Mouse (Mus musculus) granulocyte monocyte progenitor cell, adult 5-6 weeks (primary cell): Measurements from ENCODE around the gene Ntrk2. TPM values are rescaled to one million over a fixed set of nuclear protein-coding genes. Genes with fewer than 3 reads are reported as not detected.

ENCODE experiments used
- ATAC-seq: replicated peaks from 2 replicates; pipeline ENCODE4 v1.8.0; 2016; ENCODE audit warnings: mild to moderate bottlenecking, moderate TSS enrichment, inconsistent platforms; ENCODE audit not compliant: poor library complexity, severe bottlenecking
- total RNA-seq, 2 experiments: library from RNA; stranded (forward) in 1 of 2; stranded (reverse) in 1 of 2; fragments of 200-712, 200-1000 nt in 1 of 2; fragments of >200 nt in 1 of 2; fragmentation: Nextera tagmentation in 1 of 2; gene quantifications; 2 replicates each; pipeline ENCODE4 v1.2.3; 2014 to 2017

Gene Ntrk2
- total RNA-seq, 2 experiments from 2014 or later, result not detected

DNA sequence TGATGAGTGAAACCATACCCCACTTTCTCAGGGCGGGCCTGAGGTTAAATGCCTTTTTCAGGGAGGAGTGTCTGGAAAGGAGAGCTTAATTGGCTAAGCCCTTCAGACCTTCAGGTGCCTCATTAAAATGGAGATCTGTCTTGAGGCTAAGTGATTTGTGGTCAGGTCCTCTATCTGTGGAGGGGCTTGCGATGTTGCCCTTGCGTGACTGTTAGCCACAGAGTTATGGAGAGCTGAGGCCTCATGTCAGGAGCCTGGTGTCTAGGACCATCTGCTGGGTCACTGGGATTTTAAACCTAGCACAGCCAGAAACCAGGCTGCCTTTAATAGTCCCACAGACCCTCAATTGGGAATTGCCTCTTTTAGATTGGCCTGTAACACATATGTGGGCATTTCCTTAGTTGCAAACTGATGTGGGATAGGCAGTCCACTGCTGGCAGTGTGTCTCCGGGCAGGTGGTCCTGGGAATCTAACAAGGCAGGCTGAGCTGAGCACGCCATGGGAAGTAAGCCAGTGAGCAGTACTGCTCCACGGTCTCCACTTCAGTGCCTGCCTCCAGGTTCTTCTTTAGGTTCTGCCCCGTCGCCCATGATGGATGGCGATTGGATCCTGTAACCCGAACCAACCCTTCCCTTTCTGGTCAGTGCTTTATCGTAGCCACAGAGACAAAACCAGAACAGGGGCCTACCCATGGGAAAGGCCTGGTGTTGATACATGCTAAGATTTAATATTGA, 152.0 kb downstream of the Ntrk2 start:
- ATAC-seq, result no peak

DNA sequence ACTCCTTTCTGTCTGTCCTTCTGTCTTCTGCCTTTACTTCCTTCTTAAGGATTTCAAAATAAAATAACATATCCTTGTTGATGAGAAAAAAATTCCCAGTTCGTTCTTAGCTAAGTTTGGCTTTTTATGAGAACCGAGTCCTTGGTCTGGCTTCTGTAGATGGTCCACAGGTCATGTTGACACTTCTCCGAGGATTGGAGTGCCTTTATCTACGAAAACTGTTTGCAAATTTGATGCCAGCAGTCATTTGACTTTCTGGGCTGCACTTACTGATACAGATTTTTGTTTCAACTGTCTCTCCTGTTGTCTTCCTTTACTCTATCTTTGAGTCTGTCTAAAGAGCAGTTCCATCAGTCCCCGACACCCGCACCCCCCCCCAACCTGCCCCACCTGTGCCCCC, 154.0 kb downstream of the Ntrk2 start:
- no peak for ATAC-seq

DNA sequence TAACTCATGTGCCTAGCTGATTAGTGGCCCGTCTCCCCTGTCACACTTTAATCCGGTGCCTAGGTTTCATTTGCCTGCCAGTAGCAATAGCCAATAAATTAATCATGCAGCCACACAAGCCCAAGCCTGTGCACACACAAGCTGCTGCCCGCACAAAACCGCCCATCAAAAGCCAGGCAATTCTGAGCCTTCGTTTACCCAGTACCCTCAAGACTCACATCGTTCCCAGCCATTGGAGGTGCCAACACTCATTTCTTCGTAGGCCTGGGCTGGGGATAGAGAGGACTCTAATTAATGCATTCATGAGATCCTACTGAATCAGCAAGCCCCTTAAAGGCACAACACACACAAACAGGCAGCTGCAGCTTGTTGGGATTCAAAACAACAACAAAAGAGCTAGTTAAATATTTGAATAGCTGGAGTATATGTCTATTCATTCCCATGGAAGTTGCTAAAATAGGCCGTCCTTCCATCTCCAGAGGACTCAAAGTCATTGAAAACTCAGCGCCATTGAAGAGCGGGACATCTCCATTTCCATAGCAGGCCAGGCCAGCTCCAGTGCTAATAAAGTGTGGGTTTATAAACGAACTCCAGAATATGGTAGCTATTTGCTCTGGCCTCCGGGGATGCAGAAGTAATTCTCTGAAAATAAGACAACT, 158.5 kb downstream of the Ntrk2 start:
- no peak for ATAC-seq

DNA sequence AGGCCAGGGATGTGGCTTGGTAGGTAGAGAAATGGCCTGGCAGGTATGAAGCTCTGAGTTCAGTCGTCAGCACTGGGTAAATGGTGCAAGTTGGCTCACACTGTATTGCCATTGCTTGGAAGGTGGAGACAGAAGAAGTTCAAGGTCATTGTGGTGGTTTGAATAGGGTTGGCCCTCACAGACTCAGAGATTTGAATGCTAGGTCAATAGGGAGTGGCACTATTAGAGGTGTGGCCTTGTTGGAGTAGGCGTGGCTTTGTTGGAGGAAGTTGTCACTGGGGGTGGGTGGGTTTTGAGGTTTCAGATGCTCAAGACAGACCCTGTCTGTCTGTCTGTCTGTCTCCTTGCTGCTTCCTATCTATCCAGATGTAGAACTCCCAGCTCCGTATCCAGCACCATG, 159.5 kb downstream of the Ntrk2 start:
- no peak for ATAC-seq

DNA sequence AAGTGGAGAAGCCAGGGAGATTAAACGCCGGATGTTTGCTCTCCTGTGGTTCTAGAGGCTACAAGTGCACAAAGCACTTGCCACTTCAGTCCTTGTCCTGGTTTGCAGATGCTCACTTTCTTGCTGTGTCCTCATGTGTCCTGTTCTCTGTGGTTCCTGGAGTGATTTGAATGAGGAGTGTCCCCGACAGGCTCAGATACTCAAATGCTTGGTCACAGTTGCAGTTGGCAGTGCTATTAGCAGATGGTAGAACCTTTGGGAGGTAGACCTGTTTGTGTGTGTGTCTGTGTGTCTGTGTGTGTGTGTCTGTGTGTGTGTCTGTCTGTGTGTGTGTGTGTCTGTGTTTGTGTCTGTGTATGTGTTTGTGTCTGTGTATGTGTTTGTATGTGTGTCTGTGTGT, 160.1 kb downstream of the Ntrk2 start:
- ATAC-seq, result no peak

DNA sequence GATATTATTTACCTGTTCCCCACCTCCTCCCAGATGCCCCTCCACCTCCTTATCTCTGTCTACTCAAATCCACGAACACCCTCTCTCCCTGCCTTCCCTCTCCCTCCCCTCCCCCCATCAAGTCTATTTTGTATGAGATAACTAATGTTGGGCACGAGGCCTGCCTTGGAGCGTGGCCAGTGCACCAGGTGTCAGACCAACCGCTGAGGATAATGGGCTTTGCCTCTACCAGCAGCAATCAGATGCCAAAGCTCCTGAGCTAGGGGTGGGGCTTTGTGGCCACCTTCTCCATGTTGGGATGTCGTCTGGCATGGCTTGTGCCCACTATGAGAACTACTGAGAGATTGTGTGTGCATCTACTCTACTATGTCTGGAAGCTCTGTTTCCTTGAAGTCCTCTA, 161.8 kb downstream of the Ntrk2 start:
- ATAC-seq, result no peak

DNA sequence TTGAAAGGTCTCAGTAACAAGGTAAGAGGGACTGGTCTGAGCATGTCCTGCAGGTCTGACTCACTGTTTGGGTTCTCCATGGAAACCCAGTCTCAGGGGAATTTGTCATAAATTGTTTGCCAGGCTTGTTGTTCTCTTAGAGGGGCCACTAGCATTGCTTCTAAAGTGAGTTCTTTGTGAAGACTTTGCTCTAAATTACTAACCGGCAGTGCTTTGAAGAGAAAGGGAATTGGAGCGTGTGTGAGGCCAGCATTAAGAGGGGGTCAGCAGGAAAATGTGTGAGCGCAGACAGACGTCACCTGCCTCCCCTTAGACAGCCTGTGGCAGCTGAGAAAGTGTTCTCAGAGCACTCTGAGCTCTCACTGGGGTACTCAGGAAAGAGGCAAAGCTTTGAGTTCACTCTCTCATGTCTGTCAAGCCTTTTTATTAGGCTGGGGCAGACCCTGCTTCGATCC, 165.1 kb downstream of the Ntrk2 start:
- no peak for ATAC-seq

DNA sequence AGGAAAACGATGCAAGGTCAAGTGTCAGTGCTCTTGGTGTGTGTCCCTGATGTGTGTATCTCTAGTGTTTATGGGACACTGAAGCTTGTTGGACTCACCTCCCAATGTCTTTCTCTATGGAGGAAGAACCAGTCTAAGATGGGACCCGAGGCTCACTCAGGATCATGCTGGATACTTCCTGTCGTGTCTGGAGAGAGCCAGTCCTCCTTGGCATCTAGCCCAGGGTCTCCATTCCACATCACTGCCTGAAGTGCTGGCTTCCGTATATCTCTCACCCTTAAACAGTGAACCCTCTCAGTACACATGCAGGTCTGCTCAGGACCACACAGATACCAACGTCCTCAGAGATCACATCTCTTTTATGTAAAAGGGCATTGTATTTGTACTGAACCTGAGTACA, 166.1 kb downstream of the Ntrk2 start:
- no peak for ATAC-seq

DNA sequence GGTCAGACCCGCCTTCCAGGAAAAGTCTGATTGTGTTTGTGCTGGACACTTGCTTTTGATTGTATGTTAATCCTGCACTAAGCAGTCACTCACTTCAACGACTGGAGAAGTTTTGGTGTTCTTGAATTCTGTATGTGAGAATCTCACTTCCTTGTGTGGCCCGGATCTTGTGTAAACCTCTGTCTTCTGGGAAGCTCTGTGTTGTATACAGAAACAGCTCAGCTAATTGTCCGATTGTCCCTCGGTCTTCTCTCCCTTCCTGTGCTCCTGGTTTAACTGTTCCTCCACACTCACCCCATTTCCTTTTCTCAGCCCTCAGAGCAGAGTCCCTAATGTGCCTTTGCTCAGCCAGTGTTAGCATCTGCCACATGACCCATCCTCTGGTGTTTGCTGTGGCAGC, 190.1 kb downstream of the Ntrk2 start:
- ATAC-seq, result peak; percentile 13; the same call in 1 of the 2 replicates

DNA sequence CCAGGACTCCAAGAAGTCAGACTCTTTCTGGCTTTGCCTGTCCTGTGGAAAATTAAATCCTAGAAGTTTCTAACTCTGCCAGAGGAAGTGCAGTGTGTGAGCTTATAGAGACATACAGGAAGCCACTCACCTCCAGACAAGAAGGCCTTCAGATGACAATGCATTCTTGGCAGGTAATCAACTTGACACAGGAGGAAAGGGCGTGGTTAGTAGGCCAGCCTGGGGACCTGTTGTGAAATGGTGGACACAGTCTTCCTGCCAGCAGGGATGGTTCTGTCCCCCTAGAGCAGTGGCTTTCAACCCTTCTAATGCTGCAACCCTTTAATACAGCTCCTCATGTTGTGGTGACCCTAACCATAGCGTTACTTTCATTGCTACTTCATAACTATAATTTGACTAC, 191.4 kb downstream of the Ntrk2 start:
- peak; percentile 70 for ATAC-seq

DNA sequence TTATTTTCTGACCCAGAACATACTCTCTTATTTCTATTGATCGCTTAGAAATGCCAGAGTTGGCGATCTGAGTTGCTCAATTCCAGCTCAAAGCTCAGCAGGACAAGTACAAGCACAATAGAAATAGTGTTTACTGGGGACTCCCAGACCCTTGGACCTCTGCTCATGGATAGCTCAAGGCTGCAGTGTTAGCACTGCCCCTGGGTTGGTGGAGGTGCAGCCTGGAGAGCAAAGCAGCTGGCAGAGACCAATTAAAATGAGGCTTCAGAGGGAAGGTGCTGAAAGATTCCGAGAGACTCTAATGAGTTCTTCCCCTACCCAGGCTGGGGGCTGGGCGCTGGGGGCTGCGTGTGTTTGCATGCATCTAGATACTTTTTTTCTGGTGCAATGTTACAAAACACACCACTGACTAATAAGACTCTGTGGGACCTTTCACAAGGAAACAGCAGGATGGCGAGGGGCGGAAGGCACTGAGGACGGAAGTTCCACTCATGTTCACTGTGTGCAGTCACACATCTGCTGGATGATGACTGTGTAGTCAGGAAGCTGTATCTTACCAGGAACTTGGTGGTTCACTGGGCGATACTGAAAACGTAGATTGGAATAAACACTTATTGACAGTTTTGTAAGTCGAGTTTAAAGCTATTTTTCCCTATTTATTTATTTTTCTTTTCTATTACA, 193.1 kb downstream of the Ntrk2 start:
- ATAC-seq, result peak; percentile 83

DNA sequence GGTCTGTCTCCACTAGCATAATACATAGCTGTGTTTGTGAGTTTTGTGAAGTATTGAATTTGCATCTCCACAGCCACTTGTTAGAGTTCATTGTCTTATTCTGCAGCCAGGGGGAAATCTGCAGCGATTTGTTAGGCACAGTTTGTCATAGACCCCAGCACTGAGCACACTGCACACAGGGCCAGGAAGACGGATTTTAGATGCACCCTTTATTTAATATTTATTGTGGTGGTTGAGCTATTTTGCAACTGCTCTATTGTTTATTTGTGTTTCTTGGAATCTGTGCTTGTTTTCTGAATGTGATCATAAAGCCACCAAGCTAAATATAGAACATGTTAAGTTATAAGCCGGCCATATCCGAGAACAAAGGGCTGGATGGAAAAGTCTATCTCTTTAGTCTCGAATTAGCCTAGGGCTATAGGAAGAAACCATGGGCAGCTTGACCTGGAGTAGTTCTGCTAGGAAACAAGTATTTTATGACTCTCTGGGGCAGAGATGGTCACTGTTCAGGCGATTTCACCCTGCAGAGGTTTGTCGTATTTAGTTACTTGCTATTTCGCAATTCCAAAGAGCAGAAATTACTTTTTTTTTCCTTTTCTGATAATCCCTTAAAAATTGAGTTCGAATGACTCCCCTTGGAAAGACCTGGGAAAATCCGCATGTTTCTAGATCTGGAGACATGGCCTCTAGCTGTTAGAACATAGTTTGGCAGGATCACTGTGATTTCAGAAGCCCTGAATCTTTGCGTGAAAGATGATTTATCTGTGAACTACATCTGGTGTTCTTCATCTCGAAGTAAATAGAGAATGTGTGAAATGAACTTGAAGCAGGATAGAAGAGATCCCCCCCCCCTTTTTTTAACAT, 196.8 kb downstream of the Ntrk2 start:
- ATAC-seq, result no peak

DNA sequence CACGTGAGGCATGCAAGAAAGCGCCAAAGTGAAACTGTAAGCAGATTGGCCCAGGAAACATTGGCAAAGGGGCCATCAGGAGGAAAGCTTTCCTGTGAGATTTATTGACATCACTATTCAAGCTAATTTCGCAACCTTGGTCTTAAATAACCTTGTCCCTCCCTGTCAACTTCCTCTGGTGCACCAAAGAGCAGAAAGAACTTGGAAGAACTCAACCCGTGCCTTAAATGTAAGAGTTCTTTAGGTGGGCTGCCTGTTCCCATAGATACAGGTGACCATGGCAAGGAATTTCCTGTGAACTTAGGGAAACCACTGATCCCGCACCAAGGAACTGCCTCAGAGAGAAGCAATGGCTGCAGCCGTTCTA, 197.4 kb downstream of the Ntrk2 start:
- peak; percentile 80 for ATAC-seq

DNA sequence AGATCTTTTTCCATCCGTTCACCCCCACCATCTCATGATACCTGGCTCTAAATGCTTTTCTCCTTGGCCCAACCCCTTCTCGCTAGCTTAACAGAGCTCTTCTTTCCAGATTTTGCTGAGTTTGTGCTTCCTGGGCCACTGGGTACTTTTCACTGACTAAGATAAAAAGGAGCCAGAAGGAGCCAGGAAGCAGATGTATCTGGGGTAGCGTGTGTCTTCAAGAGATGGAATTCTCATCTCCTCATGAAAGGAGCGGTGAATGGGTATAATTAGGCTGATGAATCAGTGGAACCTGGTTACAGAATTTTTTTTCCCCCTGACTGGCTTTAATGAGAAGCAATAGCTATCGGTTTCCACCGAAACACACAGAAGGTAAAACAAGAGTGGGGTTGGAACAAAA, 198.2 kb downstream of the Ntrk2 start:
- no peak for ATAC-seq

DNA sequence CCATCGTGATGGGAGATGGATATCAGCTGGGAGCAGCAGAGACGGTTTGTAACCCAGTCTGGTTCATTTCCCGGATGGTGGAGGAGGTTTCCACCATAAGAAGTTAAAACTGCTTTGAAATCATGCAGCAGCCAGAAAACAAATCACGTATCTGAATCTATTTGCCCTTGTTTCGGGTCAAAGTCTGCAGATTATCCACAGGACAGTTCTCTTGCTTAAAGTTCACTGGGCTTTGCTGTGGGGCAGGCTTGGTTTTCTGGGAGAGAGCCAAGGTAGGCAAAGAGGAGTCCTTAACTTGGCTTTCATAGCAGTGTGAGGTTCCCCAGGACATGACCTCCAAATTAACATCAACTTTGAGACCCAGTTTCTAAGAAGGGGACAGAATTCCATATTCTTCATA, 203.5 kb downstream of the Ntrk2 start:
- no peak for ATAC-seq

DNA sequence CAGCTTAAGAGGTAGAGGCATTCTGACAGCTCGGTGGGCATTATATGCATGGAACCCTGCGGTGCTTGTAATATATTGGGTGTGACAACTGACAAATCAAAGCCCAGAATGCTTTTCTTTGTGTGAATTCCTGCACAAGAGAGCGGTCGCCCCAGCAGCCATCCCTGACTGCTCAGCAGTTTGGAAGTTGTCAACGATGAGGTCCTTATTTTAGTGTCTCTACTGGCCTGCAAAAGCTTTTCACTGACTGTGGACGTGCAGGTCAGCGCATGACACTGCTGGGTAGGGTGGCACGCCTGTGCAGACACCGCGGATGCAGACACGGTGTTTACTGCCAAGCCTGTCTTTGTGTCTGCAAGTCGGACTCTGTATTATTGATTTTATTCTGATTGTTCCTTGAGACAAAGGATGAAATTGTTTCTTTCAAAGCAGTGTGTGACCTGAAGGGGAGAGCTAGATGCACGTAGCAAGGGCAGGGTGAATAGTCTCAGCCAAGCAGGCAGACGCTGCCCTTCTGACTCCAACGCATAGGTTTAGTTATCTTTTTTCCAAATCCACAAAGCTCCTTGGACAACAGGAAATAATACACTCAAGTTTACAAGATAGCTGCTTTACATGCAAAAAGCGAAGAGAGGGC, 204.6 kb downstream of the Ntrk2 start:
- ATAC-seq, result no peak

DNA sequence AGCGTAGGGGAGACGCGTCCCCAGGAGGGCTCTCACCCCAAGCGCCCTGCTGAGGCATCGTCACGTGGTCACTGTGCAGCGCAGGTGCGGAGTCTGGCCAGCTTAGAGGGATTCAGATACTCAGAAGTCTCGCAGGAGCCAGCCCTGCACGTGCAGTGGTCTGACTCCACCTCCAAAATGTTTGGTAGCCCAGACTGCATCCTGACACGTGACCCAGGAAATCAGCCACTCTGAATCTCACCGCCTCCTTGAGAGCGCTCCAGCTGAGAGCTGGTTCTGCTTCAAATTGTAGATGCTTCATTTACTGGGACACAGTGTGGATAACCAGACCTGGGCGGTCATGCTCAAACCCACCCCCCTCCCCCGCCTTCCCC, 205.1 kb downstream of the Ntrk2 start:
- ATAC-seq, result peak; percentile 75

DNA sequence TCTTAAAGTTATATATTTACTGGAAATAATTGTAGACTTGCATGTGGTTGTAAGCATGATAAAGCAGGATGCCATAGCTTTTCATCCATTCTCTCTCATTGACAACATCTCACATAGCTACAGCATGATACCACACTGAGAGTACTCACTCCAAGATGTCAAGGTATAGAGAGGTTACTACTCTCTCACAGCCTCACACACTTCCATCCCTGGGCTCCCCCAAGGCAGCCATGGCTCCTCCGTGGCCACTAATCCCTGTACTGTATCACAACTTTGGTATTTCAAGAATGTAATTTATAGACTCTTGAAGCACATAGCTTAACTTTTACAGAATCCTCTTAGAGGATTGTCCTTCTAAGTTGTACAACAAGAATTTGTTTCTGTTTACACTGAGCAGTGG, 209.0 kb downstream of the Ntrk2 start:
- ATAC-seq, result no peak

DNA sequence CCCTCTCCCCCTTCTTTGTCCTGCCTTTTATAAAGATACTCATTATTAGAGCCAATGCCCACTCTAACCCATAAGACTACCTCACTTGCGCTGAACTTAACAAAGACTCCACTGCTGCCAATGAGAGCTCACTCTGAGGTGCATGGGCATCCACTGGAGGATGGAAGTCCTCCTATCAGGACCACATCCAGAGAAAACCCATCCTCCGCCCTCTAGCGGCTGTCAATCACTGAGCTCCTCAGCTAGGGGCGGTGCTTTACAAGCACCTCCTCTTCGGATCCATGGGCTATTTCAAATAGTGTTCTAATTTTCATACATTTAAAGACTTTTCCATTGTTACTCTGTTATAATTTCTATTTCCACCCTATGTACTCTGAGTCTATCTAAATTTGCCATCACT, 210.8 kb downstream of the Ntrk2 start:
- ATAC-seq, result no peak
